Mouse (Mus musculus): ENCODE results near the gene Memo1. TPM values are rescaled to one million over a fixed set of nuclear protein-coding genes. Genes with fewer than 3 reads are reported as not detected.
A peak's percentile ranks its signal among the peaks of the same experiment; 100 is the strongest.

Gene Memo1
- polyA plus RNA-seq, 1 experiment, result 18.4 TPM

GRCm38 (mm10) chr17:74296076-74296823, 929 bp upstream of the Memo1 start:
- H3K4me1 ChIP-seq (ENCODE audit: control insufficient read depth), result peaks cover 33% of the 10 kb centered on the region
- no peaks in the 10 kb centered on the region for H3K9me3 ChIP-seq (ENCODE audit: control insufficient read depth, low read length)
- no peaks in the 10 kb centered on the region for H3K27me3 ChIP-seq (ENCODE audit: control insufficient read depth)
- H3K36me3 ChIP-seq (ENCODE audit: control insufficient read depth), result peaks cover 39% of the 10 kb centered on the region
- peak overlapping the region; percentile 98 for H3K4me3 ChIP-seq (replicated peaks)
- no peak for TF ChIP-seq GATA1 (IDR thresholded peaks at IDR 0.05; ENCODE audit: low read length)
- TF ChIP-seq TAL1 (IDR thresholded peaks at IDR 0.05; ENCODE audit: low read length), result no peak

- TF ChIP-seq TAL1 (IDR thresholded peaks at IDR 0.05; ENCODE audit: low read length) (no peak), GATA1 (IDR thresholded peaks at IDR 0.05; ENCODE audit: low read length) (no peak)
- no peaks in the 10 kb centered on the region for H3K9me3 ChIP-seq (ENCODE audit: control insufficient read depth, low read length)
- H3K27me3 ChIP-seq (ENCODE audit: control insufficient read depth), result no peaks in the 10 kb centered on the region
These were observed 795 bp downstream of the Memo1 start for GRCm38 (mm10) chr17:74294426-74295025.

GRCm38 (mm10) chr17:74293687-74294425, 1.5 kb downstream of the Memo1 start:
- Histone ChIP-seq H3K4me3 (replicated peaks) (peak overlapping the region; percentile 98), H3K4me1 (ENCODE audit: control insufficient read depth) (peaks cover 55% of the 10 kb centered on the region), H3K27me3 (ENCODE audit: control insufficient read depth) (no peaks in the 10 kb centered on the region), H3K36me3 (ENCODE audit: control insufficient read depth) (peaks cover 29% of the 10 kb centered on the region), H3K9me3 (ENCODE audit: control insufficient read depth, low read length) (no peaks in the 10 kb centered on the region)
- TF ChIP-seq GATA1 (IDR thresholded peaks at IDR 0.05; ENCODE audit: low read length) (no peak), TAL1 (IDR thresholded peaks at IDR 0.05; ENCODE audit: low read length) (no peak)

More at GRCm38 (mm10) chr17:74294426-74295025, 795 bp downstream of the Memo1 start:
- H3K4me1 ChIP-seq (ENCODE audit: control insufficient read depth), result peaks cover 50% of the 10 kb centered on the region
- peaks cover 31% of the 10 kb centered on the region for H3K36me3 ChIP-seq (ENCODE audit: control insufficient read depth)
- H3K4me3 ChIP-seq (replicated peaks), result peak overlapping the region; percentile 98

- Histone ChIP-seq H3K4me1 (ENCODE audit: control insufficient read depth) (peaks cover 68% of the 10 kb centered on the region), H3K4me3 (replicated peaks) (peak overlapping the region; percentile 98), H3K36me3 (ENCODE audit: control insufficient read depth) (peaks cover 31% of the 10 kb centered on the region), H3K9me3 (ENCODE audit: control insufficient read depth, low read length) (no peaks in the 10 kb centered on the region), H3K27me3 (ENCODE audit: control insufficient read depth) (no peaks in the 10 kb centered on the region)
- TF ChIP-seq GATA1 (IDR thresholded peaks at IDR 0.05; ENCODE audit: low read length), result no peak
- no peak for TF ChIP-seq TAL1 (IDR thresholded peaks at IDR 0.05; ENCODE audit: low read length)
These were observed 3.5 kb downstream of the Memo1 start for GRCm38 (mm10) chr17:74291640-74292361.

- H3K9me3 ChIP-seq (ENCODE audit: control insufficient read depth, low read length), result no peaks in the 10 kb centered on the region
- TF ChIP-seq TAL1 (IDR thresholded peaks at IDR 0.05; ENCODE audit: low read length) (no peak), GATA1 (IDR thresholded peaks at IDR 0.05; ENCODE audit: low read length) (no peak)
- H3K4me1 ChIP-seq (ENCODE audit: control insufficient read depth), result peaks cover 71% of the 10 kb centered on the region
- peaks cover 31% of the 10 kb centered on the region for H3K36me3 ChIP-seq (ENCODE audit: control insufficient read depth)
- no peaks in the 10 kb centered on the region for H3K27me3 ChIP-seq (ENCODE audit: control insufficient read depth)
- peak overlapping the region; percentile 98 for H3K4me3 ChIP-seq (replicated peaks)
These were observed 4.5 kb downstream of the Memo1 start for GRCm38 (mm10) chr17:74290869-74291268.

GRCm38 (mm10) chr17:74290198-74290597, 5.1 kb downstream of the Memo1 start:
- H3K9me3 ChIP-seq (ENCODE audit: control insufficient read depth, low read length), result no peaks in the 10 kb centered on the region
- H3K36me3 ChIP-seq (ENCODE audit: control insufficient read depth), result peaks cover 34% of the 10 kb centered on the region
- H3K4me3 ChIP-seq (replicated peaks), result peak overlapping the region; percentile 98
- no peak for TF ChIP-seq GATA1 (IDR thresholded peaks at IDR 0.05; ENCODE audit: low read length)
- no peak for TF ChIP-seq TAL1 (IDR thresholded peaks at IDR 0.05; ENCODE audit: low read length)
- H3K27me3 ChIP-seq (ENCODE audit: control insufficient read depth), result no peaks in the 10 kb centered on the region
- H3K4me1 ChIP-seq (ENCODE audit: control insufficient read depth), result peaks cover 73% of the 10 kb centered on the region

- H3K4me3 ChIP-seq (replicated peaks), result no peak overlapping the region
- peaks cover 41% of the 10 kb centered on the region for H3K36me3 ChIP-seq (ENCODE audit: control insufficient read depth)
- no peaks in the 10 kb centered on the region for H3K9me3 ChIP-seq (ENCODE audit: control insufficient read depth, low read length)
- no peak for TF ChIP-seq TAL1 (IDR thresholded peaks at IDR 0.05; ENCODE audit: low read length)
- no peaks in the 10 kb centered on the region for H3K27me3 ChIP-seq (ENCODE audit: control insufficient read depth)
- H3K4me1 ChIP-seq (ENCODE audit: control insufficient read depth), result peaks cover 85% of the 10 kb centered on the region
These were observed 6.7 kb downstream of the Memo1 start for GRCm38 (mm10) chr17:74288626-74289025.

GRCm38 (mm10) chr17:74286140-74286730, 9.1 kb downstream of the Memo1 start:
- TF ChIP-seq TAL1 (IDR thresholded peaks at IDR 0.05; ENCODE audit: low read length), result no peak
- no peak for TF ChIP-seq GATA1 (IDR thresholded peaks at IDR 0.05; ENCODE audit: low read length)
- Histone ChIP-seq H3K4me3 (replicated peaks) (no peak overlapping the region), H3K36me3 (ENCODE audit: control insufficient read depth) (peaks cover 50% of the 10 kb centered on the region), H3K27me3 (ENCODE audit: control insufficient read depth) (no peaks in the 10 kb centered on the region), H3K4me1 (ENCODE audit: control insufficient read depth) (peaks cover 68% of the 10 kb centered on the region), H3K9me3 (ENCODE audit: control insufficient read depth, low read length) (no peaks in the 10 kb centered on the region)

Data from erythroblast, embryonic 14.5 days (primary cell).